Mouse (Mus musculus) ovary, postnatal 36 days (tissue): ENCODE measurements around the gene Gucy2g.

ENCODE experiments used
- DNase-seq: peaks from one replicate; pipeline ENCODE4 v3.0.0; 2022; ENCODE audit warnings: low spot score, mixed read lengths

The Gucy2g gene

DNA sequence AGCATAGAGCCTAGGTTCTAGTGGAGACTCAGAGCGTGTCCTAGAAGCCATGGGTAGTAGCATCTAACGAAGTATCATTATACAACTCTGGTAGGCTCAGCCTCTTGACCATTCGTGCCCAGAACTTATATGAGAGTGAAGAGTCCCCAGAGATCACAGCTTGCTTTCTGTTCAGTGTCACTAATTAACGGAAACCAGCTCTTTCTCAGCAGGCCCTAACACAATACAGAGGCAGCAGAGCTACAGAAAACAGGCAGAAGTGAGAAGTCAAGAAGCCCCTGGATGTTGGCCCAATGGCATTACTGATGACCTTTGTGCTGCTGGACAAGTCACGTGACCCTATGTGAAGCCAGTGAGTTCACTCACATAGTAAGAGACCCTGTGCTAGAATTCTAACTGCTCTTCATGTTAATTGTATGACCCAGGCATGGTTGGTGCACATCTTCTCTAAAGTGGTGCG lies at the start of gene Gucy2g:
Gucy2g (minus strand) TSS at position 51 of the 460 bp plus-strand sequence.
- DNase-seq = no peak

DNA sequence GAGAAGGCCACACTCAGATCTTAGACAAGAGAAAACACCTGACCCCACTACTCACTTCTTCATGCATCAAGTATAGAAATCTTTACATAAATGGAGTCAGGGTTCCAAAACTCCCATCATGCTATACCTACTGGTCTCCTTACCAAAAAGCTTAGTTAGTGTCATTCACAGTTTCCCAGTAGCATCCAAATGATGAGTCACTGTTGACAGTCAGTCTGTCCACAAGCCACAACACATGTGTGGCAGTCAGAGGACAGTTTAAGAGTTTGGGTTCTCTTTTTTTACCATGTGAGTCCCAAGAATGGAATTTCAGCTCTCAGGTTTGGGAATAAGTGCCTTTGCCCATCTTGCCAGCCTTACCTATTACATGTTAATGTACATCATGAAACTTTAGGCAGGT lies 47.9 kb upstream of the Gucy2g start:
- no peak for DNase-seq

DNA sequence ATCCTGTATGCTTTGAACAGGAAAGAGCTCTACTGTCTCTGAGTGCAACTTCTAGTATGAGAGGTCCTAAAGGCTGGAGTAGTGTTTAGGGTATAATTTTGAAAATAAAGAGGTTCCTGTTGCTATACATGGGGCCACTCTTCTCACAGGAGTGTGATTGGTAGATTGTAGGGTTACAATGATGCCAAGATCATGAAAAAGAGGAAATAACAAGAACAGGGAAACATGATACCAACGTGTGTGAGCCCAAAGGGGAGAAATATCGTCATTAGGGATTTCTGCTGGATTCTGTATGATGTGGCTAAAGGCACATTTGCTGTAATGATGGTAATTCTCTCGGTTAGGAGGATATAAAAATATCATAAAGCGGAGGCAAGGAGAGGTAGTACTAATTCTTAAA lies 45.0 kb upstream of the Gucy2g start:
- DNase-seq = no peak

DNA sequence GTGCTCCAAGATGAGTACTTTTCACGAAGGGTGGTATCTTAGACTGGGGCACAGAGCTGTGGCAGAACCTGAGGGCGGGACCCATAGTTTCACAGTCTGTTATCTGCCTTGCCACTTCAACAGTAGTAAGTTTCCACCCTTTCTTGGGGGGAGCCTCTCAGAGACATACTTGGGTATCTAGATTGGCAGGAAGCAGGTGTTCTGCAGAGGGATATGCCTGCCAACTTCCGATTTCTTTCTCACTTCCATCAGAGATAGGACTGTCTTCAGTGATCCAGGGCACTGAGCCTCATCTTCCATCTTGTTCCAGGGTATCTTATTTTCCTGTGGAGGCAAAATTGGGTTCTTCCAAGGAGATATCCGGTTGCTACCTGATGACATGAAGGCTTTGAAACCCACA lies 43.1 kb upstream of the Gucy2g start:
- DNase-seq = no peak

DNA sequence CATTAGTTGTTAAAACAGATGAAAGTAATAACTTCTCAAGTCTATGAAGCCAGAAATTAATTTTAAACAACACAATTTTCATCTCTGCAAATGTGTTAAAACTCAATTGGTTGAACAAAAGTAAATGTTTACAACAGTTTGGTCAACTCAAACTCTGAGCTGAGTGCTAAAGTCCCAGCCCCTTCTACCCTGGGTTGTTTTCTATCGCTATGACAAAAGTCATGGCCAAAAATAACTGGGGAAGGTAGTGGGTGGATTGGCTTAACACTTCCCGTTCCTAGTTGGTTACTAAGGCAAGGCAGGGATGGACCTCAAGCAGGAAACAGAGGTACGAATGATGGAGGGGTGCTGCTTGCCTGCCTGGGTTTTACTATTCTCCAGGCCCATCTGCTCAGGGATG lies 35.7 kb upstream of the Gucy2g start:
- no peak for DNase-seq

DNA sequence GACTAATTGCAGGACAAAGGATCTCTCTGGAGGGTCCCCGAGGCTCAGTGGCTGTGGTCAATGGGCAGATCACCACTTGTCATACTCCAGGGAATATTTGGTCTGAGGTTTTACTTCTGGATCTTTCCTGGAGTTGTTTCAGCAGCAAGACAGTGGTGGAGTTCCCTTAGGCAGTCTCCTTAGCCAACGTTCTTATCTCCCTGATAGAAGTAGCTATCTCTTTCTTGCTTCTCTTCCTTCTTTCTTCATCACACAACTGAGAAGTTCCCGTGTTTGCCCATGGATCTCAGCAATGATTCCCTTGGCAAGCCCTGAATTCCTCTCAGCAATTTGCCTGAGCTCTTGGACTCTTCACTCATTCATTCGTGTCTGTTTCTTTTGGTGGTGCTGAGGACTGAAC lies 35.1 kb upstream of the Gucy2g start:
- DNase-seq = no peak

DNA sequence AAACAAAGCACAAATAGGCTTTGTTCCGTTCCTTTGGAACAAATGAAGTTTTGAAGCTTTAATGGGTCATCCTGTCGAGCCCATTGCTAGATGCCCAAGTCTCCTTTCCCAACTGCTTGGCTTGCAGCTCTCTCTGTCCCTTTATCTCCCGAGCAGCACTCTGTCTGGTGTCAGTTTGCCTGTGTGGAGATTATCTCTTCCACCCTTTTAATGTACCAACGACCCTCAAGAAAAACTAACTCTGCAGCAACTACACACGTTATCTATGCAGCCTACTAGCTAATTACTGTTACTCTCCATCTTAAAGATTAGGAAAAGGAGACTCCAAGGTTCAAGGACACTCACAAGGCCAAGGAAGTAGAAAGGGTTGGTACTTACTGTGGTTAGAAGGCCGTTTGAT lies 32.3 kb upstream of the Gucy2g start:
- no peak for DNase-seq

DNA sequence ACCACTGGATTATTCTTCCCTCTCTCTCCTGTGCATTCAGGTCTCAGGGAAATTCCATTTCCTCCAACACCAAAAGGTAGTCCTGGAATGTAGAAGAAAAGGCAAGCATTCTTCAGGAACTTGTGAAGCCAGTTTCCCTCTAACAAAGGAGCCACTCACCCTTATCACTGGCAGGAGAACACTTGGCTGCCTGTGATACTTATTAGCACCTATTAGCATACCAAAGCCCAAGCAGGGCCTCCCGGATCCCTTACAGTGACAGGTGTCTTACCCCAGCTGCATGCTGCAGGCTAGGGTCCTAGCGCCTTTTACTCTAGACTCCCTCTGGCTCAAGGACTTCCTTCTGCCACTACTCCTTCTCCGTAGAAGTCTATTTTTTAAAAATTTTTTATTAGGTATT lies 30.4 kb upstream of the Gucy2g start:
- DNase-seq = no peak

DNA sequence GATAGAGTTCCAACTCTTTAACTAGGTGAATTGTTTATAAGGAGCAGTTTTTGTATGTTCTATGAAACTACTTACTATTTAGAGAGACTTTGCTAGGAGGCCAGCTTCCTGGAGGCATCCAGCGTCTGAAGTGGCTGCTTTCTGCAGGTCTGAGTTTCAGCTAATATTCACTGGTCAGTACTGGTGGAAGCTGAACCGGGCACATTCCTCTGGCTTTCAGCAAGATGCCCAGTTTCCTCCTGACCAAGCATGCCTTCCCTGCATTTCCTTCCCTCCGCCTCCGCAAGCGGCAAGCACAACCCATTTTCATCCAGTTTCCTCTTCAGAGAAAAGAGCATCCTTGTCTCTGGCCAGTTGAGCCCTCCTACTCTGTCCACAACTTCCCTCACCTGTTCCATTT lies 28.0 kb upstream of the Gucy2g start:
- no peak for DNase-seq

DNA sequence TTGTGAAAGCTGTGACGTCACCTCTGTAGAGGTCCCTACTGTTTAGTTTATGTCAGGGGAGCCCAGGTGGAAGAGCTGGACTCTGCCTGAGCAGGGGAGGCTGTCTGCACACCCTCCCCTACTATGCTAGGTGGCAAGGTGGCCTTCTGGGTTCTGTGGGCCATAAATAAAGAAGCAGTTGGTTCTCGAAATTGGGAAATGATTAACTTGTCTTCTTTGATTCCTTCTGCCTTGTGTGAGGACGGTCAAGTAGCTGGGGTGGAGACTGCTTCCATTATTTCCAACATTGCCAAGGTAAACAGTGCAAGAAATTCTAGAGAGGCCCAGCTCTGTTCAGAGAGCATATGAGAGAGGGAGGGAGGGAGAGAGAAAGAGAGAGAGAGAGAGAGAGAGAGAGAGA lies 27.1 kb upstream of the Gucy2g start:
- DNase-seq = no peak

DNA sequence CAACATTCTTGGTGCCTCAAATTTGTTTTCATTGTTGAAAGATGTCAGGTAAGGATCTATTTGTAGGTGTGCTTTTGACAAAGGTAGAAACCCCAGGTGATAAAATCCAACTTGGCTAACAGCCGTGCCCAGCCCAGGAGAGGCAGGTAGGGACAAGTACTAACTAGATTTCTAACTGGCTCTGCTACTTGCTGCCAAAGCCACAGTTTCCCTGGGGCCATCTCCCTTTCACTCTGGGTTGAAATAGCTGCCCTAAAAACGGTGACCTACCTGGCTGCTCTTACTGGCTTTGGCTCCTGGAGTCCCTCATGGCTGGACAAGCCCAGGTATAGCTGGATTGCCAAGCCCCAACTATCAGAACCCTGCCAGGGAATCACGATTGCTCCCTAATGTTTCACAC lies 25.8 kb upstream of the Gucy2g start:
- DNase-seq = no peak

DNA sequence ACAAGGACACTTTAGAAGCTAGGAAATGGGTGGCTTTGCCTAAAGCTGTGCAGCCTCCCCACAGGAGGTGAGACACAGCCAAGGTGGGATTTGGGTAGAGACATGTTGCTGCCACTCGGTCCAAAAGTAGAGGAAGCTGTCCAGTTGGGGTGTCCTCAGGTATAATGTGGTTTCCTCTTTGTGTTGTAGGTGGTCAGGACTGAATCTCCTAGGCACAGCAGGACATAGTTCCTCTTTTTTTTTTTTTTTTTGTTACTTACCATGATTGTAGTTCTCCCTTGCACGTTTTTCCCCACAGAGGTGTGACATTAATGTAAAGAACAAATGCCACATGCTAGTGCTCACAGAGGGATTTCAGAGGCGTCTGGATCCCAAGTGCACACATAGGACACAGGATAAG lies 24.2 kb upstream of the Gucy2g start:
- no peak for DNase-seq

DNA sequence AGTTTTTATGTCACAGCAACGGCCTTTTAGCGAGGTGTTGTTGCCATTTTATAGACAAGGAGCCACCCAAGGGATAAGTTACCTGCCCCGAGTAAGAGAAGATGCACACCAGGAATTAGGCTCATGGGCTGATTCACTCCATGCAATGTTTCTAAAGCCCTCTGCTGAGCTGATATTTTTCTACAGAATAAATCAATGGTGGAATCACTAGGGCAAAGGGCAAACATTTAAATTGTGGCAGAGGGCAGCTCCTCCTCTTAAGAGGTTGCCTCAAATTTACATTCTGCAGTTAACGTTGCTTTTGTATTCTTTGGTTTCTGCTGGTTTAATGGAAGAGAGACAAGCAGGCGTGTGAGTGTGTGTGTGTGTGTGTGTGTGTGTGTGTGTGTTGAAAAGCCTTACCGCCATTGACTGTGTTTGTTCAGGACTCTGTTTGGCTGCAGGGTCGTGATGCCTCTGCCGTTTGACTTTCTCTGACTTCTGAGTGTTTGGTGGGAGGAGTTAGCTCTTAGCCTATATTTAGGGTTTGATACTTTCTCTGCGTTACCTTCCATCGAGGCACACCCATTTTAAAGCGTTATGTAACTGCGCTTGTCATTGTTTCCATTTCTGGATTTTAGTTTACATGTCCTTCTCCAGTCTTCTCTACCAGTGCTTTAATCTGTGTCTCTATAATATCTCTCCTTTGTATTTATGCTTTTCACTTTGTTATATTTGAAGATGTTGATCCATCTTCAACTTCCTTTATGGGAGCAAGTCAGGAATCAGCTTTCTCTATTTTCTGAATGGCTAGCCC lies 19.6 kb upstream of the Gucy2g start:
- no peak for DNase-seq

DNA sequence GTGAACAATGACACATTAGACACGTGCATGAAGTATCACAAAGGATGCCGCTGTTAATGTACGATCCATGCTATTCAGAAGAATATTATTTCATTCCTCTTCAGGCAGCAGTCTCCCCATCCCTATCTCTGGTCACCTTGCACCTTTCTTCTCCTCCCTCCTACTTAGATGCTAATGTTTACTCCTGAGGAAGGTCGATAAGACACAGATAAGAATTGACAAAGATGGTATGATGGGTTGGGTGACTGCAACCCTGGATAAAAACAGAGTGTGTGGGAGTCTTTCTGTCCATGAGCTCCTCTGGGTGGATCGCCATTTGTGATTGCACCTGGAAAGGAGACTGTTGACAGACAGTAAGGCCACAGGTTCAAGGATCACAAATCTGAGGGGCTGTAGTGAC lies 17.5 kb upstream of the Gucy2g start:
- no peak for DNase-seq

DNA sequence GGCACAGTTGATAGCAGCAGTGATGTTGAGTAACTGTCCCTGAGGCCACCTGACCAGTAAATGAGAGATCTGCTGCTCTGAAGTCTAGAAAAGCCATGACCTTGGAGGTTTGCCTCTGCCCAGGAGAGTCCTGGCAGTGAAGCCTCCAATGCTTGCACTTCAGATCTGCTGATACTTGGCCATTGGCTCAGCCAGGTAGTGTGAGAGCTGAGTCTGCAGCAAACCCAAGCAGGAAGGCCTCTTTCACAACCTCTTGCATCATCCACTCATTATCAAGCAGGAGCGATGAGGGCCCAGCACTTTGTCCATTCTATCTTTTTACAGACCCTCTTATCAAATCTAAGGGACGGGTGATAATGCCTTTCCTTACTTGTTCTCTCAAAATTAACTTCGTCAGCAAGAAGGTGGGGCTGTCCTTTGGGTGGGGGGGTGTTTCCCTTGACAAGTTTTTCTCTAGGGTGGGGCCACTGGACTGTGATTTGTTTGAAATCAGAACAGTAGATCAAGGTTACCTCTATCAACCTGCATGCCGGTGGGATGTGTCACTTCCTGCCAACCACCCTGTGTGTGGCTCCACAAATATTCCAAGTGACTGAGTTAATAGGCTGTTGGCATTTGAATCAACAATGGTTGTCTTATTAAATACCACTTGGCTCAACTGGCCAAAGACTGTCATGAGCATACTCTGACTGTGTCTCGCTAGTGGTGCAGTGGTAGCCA lies 16.8 kb upstream of the Gucy2g start:
- DNase-seq = no peak

DNA sequence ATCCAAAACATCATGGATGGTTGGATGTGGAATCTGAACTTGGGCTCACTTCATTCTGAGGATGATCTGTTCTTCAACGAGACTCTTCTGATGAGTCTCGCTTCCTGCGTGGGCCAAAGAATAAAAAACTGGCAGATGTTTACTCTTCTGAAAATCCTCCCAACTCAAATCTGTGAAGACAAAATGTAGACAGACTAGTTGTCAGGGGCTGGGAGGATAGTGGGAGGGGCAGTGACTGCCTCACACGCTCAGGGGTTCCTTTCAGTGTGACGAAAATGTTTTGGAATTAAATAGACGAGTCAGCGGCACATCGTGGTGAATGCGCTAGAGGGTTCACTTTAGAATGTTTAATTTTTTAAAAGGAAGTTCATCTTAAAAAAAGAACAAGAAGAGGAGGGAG lies 15.1 kb upstream of the Gucy2g start:
- DNase-seq = no peak

DNA sequence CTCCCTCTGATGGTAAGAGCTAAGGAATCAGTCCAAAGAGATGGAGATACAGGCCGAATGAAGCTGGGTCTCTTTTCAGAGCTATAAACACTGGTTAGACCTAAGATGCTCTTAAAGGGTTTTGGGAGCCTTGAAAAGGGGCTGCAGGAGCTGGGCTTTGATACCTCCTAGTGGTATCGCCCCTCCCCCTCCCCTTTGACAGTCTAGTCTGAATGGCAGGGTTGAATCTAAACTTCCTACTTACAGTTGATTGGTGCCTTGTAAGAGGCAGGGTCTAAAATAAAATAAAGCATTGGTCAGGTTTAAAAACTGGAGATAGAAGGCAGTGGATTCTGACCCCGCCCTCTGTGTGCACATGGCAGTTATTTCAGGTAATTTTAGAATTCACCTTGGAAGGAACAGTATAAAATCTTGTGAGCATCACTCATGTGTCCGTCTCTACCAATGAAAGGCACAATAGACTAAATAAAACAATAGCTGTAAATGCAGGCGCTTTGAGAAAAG lies 13.5 kb upstream of the Gucy2g start:
- DNase-seq = no peak

DNA sequence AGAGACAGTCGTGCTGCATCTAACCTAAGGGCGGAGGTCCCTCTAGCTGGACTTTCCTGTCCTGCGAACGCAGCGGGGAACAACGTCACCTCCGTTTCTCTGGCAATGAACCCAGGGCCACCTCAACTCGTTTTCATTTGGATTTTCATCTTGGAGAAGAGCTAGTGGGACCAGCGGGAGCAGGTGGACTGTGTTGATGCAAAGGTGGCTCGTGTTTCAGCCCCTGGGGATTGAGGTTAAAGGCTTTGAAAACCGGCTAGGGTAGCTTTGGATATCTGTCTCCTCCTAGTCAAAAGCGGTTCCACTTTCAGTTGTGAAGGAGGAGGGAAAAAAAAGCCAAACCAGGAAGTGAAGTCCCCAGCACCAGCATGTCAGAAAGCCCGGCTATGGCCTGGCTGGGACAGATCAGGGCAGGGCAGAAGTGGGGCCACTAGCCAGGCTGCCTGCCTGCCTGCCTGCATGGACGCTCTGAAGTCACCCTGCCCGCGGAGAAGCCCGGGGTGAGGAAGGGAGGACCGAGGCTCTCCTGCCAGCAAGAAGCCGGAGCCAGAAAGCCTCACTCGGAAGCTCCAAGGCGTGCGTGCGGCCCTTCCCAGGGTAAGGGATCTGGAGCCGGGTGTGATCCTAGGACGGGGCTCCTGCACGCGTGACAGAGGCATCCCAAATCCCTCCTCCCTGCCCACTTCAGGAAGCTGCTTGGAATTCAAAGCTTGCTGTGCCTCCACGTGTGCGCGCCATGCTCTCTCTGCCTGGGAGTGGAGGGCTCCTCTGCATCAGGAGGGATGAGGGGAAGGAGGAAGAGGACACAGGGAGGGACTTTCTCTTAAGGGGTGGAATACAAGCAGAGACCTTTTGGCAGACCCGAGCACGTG lies 12.8 kb upstream of the Gucy2g start:
- peak; percentile 54 for DNase-seq

DNA sequence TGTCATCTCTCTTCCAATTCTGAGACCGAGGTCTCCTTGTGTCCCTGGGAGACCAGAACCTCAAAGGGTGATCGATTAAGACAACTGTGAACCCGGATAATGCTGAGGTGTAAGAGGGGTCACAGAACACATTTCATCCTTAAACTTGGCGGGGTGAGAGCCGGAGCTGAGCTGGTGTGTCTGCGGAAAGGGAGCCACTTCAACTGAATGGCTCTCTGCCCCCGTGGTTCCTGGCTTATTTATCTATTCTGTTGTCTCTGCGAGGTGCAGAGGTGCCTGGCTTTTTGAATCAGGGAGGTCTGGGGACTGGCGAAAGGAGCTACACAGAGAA lies 12.2 kb upstream of the Gucy2g start:
- DNase-seq = no peak

DNA sequence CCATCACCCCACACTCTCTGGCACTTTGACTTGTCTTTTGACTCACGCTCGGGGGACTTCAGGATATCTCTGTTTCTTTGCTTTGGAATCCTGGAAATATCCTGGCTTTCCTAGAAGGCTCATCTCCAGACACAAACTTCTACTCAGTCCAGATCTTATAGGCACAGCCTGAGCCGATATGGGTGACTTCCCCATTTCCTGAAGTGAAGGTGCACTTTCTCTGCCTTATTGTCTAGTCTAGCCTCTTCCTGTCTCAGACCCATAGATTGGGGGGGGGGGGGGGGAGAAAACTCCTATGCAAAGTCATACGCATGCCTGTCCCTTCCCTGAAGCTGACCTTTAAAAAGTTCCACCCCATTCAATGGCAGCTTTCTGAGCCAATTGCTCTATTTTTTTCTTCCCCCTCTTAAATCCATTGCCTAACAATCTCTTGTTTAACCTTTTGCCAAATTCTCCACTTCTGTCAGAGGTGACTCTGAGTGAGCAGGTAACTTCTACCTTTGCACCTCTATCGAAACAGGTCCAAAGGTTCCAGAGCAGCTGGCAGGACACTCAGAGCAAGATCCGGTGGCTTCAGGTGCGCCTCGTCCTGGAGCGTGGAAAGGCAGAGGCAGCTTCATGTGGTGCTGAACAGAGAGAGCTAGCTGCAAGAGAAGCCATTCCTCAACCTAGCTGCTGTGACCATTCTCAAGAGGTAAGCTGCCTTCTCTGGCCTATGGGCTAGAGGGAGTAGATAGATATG lies 10.5 kb upstream of the Gucy2g start, which contains the start of gene Acsl5:
Acsl5 (plus strand) TSS at position 556 of the 742 bp plus-strand sequence.
- no peak for DNase-seq

DNA sequence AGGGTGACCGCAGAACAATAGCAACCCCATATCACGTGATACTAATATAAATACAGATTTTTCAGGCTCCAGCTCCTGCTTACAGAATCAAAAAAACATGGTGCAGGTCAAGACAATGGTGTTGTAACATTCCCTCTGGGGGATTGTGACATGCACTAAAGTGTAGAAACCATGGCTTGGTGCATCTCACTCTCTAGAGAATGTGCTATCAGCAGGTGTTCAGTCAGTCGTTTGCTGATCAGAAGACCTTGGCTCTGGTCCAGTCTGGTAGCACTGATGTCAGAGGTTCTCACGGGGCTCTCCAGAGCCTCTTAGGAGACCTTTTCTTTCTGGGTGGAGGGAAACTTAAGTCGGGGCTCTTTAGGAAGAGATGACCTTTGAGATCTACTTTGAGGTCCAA lies 9.4 kb upstream of the Gucy2g start:
- DNase-seq = no peak

DNA sequence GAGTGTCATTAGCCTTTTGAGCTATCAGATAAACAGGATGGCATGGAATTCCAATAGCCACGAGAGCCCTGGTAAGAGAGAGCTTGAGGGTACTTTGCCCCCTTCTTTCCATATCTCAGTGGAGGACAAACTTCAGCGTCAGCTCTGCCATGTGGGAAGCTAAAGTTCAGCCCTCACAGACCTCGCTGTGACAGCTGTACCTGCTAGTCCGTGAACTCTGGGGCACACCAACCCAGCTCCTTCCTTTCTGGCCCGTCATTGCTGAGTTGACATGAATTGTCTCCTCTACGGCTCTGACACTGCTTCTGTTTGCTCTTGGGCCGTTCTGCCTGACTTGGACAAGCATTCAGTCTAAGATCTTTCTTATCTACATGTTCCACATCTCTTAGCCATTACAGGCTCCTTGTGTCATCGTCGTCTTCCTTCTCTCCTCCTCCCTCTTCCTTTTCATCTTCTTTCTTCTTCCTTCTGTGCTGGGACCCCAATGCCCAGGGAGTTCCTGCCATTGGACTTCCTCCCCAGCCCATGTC lies 7.0 kb upstream of the Gucy2g start:
- DNase-seq = no peak
